In genomic region chr2:74732513-74733316, GRCm38 (mm10) we compare ENCODE assay signal across 10 mouse cellular contexts. TPM values are rescaled to one million over a fixed set of nuclear protein-coding genes. Genes with fewer than 3 reads are reported as not detected.
DNase-seq lines count a peak whose midpoint lies in the region; ATAC-seq and TF ChIP-seq lines count a peak whose summit lies in the region.
"Had no signal": no experiment of that assay in that cellular context is flagged by ENCODE, and none has a peak within 500 bp of the region (broad histone marks: within the 10 kb centered on the region; RNA-seq: fewer than 3 reads in every experiment).

No protein-coding gene starts in this region.

- peaks cover 4% of the 10 kb centered on the region for H3K4me1 ChIP-seq in heart, embryonic 11.5 days (ENCODE audit: control insufficient read depth, insufficient read depth, low read length)
- peaks cover 100% of the 10 kb centered on the region for H3K4me1 ChIP-seq in limb, embryonic 10.5 days
- H3K4me1 ChIP-seq in cerebellum, adult 2 months (ENCODE audit: control insufficient read depth, insufficient read depth, low read length): no peaks in the 10 kb centered on the region
- 0 out of 2 replicates have a peak, but pooled peaks cover 2% of the 10 kb centered on the region for H3K4me1 ChIP-seq in midbrain, embryonic 11.5 days (ENCODE audit: control insufficient read depth, insufficient read depth, low read length)

- ATAC-seq in heart, embryonic 11.5 days (replicated peaks; ENCODE audit: insufficient number of reproducible peaks, low FRiP score, low TSS enrichment): no peak
- no peak for ATAC-seq in midbrain, embryonic 11.5 days (ENCODE audit: low FRiP score)

- TF ChIP-seq POLR2A in cerebellum, adult 2 months (IDR thresholded peaks at IDR 0.05; ENCODE audit: borderline replicate concordance, insufficient read depth, low read length): no peak

- peak overlapping the region; percentile 18 for H3K4me3 ChIP-seq in heart, embryonic 11.5 days (ENCODE audit: low read depth, low read length)
- H3K4me3 ChIP-seq in limb, embryonic 10.5 days: peak overlapping the region; percentile 47
- no peak overlapping the region for H3K4me3 ChIP-seq in cerebellum, adult 2 months (replicated peaks; ENCODE audit: insufficient read depth, low read depth, low read length)
- no peak overlapping the region for H3K4me3 ChIP-seq in midbrain, embryonic 11.5 days (ENCODE audit: low read depth, low read length)

- no peak for DNase-seq in heart, adult 18-20 months
- DNase-seq in ovary, postnatal 36 days (ENCODE audit: low spot score): peak; percentile 6
- DNase-seq in ovary, postnatal 10 days (ENCODE audit: low spot score): no peak
- DNase-seq in limb, embryonic 10.5 days (ENCODE audit: low spot score): peak; percentile 72
- no peak for DNase-seq in urinary bladder, postnatal 10 days (ENCODE audit: low spot score)
- no peak for DNase-seq in cerebellum, adult 2 months
- no peak for DNase-seq in midbrain, embryonic 11.5 days (ENCODE audit: low spot score, missing footprints)
- DNase-seq: cerebellum, adult 9-10 months; lung, postnatal 10 days had no signal

- peak overlapping the region; percentile 47 for H3K4me2 ChIP-seq in heart, embryonic 11.5 days
- no peak overlapping the region for H3K4me2 ChIP-seq in midbrain, embryonic 11.5 days

- no peak overlapping the region for H3K9ac ChIP-seq in heart, embryonic 11.5 days (ENCODE audit: low read depth, low read length)
- H3K9ac ChIP-seq in midbrain, embryonic 11.5 days (ENCODE audit: low read length): no peak overlapping the region

- H3K27me3 ChIP-seq in heart, embryonic 11.5 days (ENCODE audit: control insufficient read depth, insufficient read depth, low read length): peaks cover 94% of the 10 kb centered on the region
- peaks cover 89% of the 10 kb centered on the region for H3K27me3 ChIP-seq in limb, embryonic 10.5 days (ENCODE audit: low read depth, poor library complexity, severe bottlenecking)
- H3K27me3 ChIP-seq in cerebellum, adult 2 months (ENCODE audit: control insufficient read depth, insufficient read depth, low read length): peaks cover 17% of the 10 kb centered on the region; the same call in 1 of the 2 replicates
- H3K27me3 ChIP-seq in midbrain, embryonic 11.5 days (ENCODE audit: control insufficient read depth, insufficient read depth, low read length): peaks cover 95% of the 10 kb centered on the region

- no peak for TF ChIP-seq CTCF in cerebellum, adult 2 months (IDR thresholded peaks at IDR 0.05; ENCODE audit: borderline replicate concordance, insufficient read depth, low read depth, low read length)

- no peaks in the 10 kb centered on the region for H3K9me3 ChIP-seq in heart, embryonic 11.5 days (replicated peaks; ENCODE audit: control insufficient read depth, low read length)
- H3K9me3 ChIP-seq in limb, embryonic 10.5 days (replicated peaks): no peaks in the 10 kb centered on the region
- H3K9me3 ChIP-seq in midbrain, embryonic 11.5 days (ENCODE audit: control insufficient read depth, low read length): no peaks in the 10 kb centered on the region

- no peak overlapping the region for H3K27ac ChIP-seq in heart, embryonic 11.5 days (ENCODE audit: low read depth, low read length)
- H3K27ac ChIP-seq in limb, embryonic 10.5 days: peak overlapping the region; percentile 72
- no peak overlapping the region for H3K27ac ChIP-seq in cerebellum, adult 2 months (ENCODE audit: insufficient read depth, low read length)
- no peak overlapping the region for H3K27ac ChIP-seq in midbrain, embryonic 11.5 days (ENCODE audit: low read depth, low read length)

- WGBS in heart, embryonic 11.5 days (ENCODE audit: insufficient replicate concordance): 1% methylated on average over 52 of the region's 52 CpGs
- WGBS in limb, embryonic 10.5 days: 1% methylated on average over 52 of the region's 52 CpGs
- WGBS in cerebellum, adult 2 months: 2% methylated on average over 52 of the region's 52 CpGs
- 1% methylated on average over 52 of the region's 52 CpGs for WGBS in midbrain, embryonic 11.5 days

- H3K36me3 ChIP-seq in heart, embryonic 11.5 days (ENCODE audit: control insufficient read depth, insufficient read depth, low read length): no peaks in the 10 kb centered on the region
- H3K36me3 ChIP-seq in limb, embryonic 10.5 days: peaks cover 20% of the 10 kb centered on the region
- no peaks in the 10 kb centered on the region for H3K36me3 ChIP-seq in midbrain, embryonic 11.5 days (ENCODE audit: control insufficient read depth, insufficient read depth, low read length)

RNA-seq across cellular contexts. Expression of gene Gm28230, which starts 6.2 kb away (rescaled TPM):
- polyA plus RNA-seq in heart, embryonic 11.5 days (2014; fragmentation: Nextera tagmentation; extraction: Ambion mirVana): 0.10 TPM in 1 of 2 replicates, not detected in the other
- not detected for total RNA-seq in heart, adult 18-20 months (2021)
- polyA plus RNA-seq in limb, embryonic 10.5 days (2016; fragmentation: Nextera tagmentation; extraction: Ambion mirVana): 0.70 and 0.79 TPM in 2 replicates
- 0.16 and 0.22 TPM in 2 replicates for polyA plus RNA-seq in cerebellum, adult 2 months (2012; rRNA removed)
- not detected in 2 replicates for polyA plus RNA-seq in midbrain, embryonic 11.5 days (2014; fragmentation: Nextera tagmentation; extraction: Ambion mirVana)

RNA-seq across cellular contexts. Expression of gene Hoxd4, which starts 21.0 kb away (rescaled TPM):
- not detected in 2 replicates for polyA plus RNA-seq in heart, embryonic 11.5 days (2014; fragmentation: Nextera tagmentation; extraction: Ambion mirVana)
- total RNA-seq in heart, adult 18-20 months (2021): under 1 TPM; 0.25 to 0.26 TPM
- 1.2 and 2.3 TPM in 2 replicates for polyA plus RNA-seq in limb, embryonic 10.5 days (2016; fragmentation: Nextera tagmentation; extraction: Ambion mirVana)
- polyA plus RNA-seq in cerebellum, adult 2 months (2012; rRNA removed): 2.6 and 2.8 TPM in 2 replicates
- polyA plus RNA-seq in midbrain, embryonic 11.5 days (2014; fragmentation: Nextera tagmentation; extraction: Ambion mirVana): not detected in 2 replicates

RNA-seq across cellular contexts. Expression of gene Hoxd3, which starts 21.0 kb away (rescaled TPM):
- 2.0 and 3.1 TPM in 2 replicates for polyA plus RNA-seq in heart, embryonic 11.5 days (2014; fragmentation: Nextera tagmentation; extraction: Ambion mirVana)
- not detected for total RNA-seq in heart, adult 18-20 months (2021)
- polyA plus RNA-seq in limb, embryonic 10.5 days (2016; fragmentation: Nextera tagmentation; extraction: Ambion mirVana): 1.4 and 3.0 TPM in 2 replicates
- 5.4 and 5.7 TPM in 2 replicates for polyA plus RNA-seq in cerebellum, adult 2 months (2012; rRNA removed)
- 0.07 and 0.14 TPM in 2 replicates for polyA plus RNA-seq in midbrain, embryonic 11.5 days (2014; fragmentation: Nextera tagmentation; extraction: Ambion mirVana)

RNA-seq across cellular contexts. Expression of gene Hoxd8, which starts 28.3 kb away (rescaled TPM):
- 0.27 and 0.30 TPM in 2 replicates for polyA plus RNA-seq in heart, embryonic 11.5 days (2014; fragmentation: Nextera tagmentation; extraction: Ambion mirVana)
- 1 to 10 TPM in 1 of 2 experiments, under 1 TPM in 1; 0.65 to 2.3 TPM for total RNA-seq in heart, adult 18-20 months (2021)
- polyA plus RNA-seq in limb, embryonic 10.5 days (2016; fragmentation: Nextera tagmentation; extraction: Ambion mirVana): 11.6 and 17.4 TPM in 2 replicates
- 0.05 TPM in 1 of 2 replicates, not detected in the other for polyA plus RNA-seq in cerebellum, adult 2 months (2012; rRNA removed)
- polyA plus RNA-seq in midbrain, embryonic 11.5 days (2014; fragmentation: Nextera tagmentation; extraction: Ambion mirVana): 0.11 TPM in 1 of 2 replicates, not detected in the other

RNA-seq across cellular contexts. Expression of gene Hoxd1, which starts 30.1 kb away (rescaled TPM):
- polyA plus RNA-seq in heart, embryonic 11.5 days (2014; fragmentation: Nextera tagmentation; extraction: Ambion mirVana): 0.20 TPM in 1 of 2 replicates, not detected in the other
- not detected for total RNA-seq in heart, adult 18-20 months (2021)
- polyA plus RNA-seq in limb, embryonic 10.5 days (2016; fragmentation: Nextera tagmentation; extraction: Ambion mirVana): 0.68 and 1.2 TPM in 2 replicates
- 0.70 and 0.77 TPM in 2 replicates for polyA plus RNA-seq in cerebellum, adult 2 months (2012; rRNA removed)
- polyA plus RNA-seq in midbrain, embryonic 11.5 days (2014; fragmentation: Nextera tagmentation; extraction: Ambion mirVana): not detected in 2 replicates

Comparison
In these comparisons a context has a peak if more than half of its experiments do, and no peak if none do; other contexts are left out.
1. DNase-seq: peak in ovary, postnatal 36 days (single experiment) and limb, embryonic 10.5 days (single experiment); none in heart, adult 18-20 months (0 of 2), ovary, postnatal 10 days (single experiment), urinary bladder, postnatal 10 days (single experiment), cerebellum, adult 2 months (0 of 2) and midbrain, embryonic 11.5 days (single experiment).
2. H3K4me3 ChIP-seq: peak in heart, embryonic 11.5 days (single experiment) and limb, embryonic 10.5 days (single experiment); none in cerebellum, adult 2 months (single experiment) and midbrain, embryonic 11.5 days (single experiment).